ENCODE assay signal across 21 mouse cellular contexts in the genomic region with DNA sequence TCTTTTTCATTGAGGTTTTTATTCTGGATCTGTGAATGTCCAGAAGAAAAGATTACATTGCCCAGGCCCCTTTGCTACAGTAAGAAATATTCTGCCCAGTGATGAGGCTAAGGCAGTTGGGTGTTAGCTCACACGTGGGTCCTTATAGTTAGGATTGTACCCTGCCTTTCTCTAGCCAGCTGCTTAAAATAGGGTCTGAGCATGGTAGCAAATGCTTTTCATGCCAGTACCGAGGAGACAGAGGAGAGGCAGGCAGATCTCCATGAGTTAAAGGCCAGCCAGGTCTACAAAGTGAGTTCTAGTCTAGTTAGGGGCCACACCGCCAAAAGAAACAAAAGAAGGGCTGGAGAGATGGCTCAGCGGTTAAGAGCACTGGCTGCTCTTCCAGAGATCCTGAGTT. TPM values are rescaled to one million over a fixed set of nuclear protein-coding genes. Genes with fewer than 3 reads are reported as not detected.
"Had no signal": no experiment of that assay in that cellular context is flagged by ENCODE, and none has a peak within 500 bp of the region (broad histone marks: within the 10 kb centered on the region; RNA-seq: fewer than 3 reads in every experiment).

No protein-coding gene starts in this region.

- H3K27me3 ChIP-seq: limb, embryonic 12.5 days; limb, embryonic 15.5 days had no signal

- H3K9me3 ChIP-seq: limb, embryonic 12.5 days; limb, embryonic 15.5 days had no signal

- H3K4me3 ChIP-seq: limb, embryonic 12.5 days; limb, embryonic 15.5 days had no signal

- H3K9ac ChIP-seq: limb, embryonic 12.5 days; limb, embryonic 15.5 days; liver, embryonic 14.5 days; liver, postnatal 0 days; lung, embryonic 14.5 days had no signal

- H3K4me2 ChIP-seq: limb, embryonic 12.5 days; limb, embryonic 15.5 days; liver, embryonic 11.5 days; lung, embryonic 14.5 days had no signal

- H3K27ac ChIP-seq: limb, embryonic 12.5 days; limb, embryonic 15.5 days; liver, embryonic 14.5 days; macrophage had no signal

- ATAC-seq: lung, postnatal 0 days had no signal

- DNase-seq: kidney, postnatal 14 days; kidney, postnatal 4 days; liver, postnatal 0 days; lung, embryonic 14.5 days; midbrain, embryonic 14.5 days; thymus, adult 18-20 months; thymus, postnatal 36 days had no signal

- H3K36me3 ChIP-seq: limb, embryonic 12.5 days; limb, embryonic 15.5 days had no signal

RNA-seq across cellular contexts. Expression of a gene that starts 17.8 kb away (rescaled TPM):
- polyA plus RNA-seq: macrophage had no signal

RNA-seq across cellular contexts. Expression of a gene that starts 51.2 kb away (rescaled TPM):
- total RNA-seq: layer of hippocampus, adult 18-20 months; layer of hippocampus, postnatal 14 days; left cerebral cortex, adult 8-10 months; left cerebral cortex, postnatal 14 days had no signal
- polyA plus RNA-seq: limb, embryonic 12.5 days; limb, embryonic 15.5 days; liver, embryonic 11.5 days; liver, embryonic 14.5 days; macrophage; midbrain, embryonic 14.5 days; neural tube, embryonic 11.5 days; neural tube, embryonic 14.5 days; stomach, embryonic 16.5 days; urinary bladder, adult 2 months had no signal
